Mouse (Mus musculus): ENCODE data around the gene Lemd2. TPM values are rescaled to one million over a fixed set of nuclear protein-coding genes. Genes with fewer than 3 reads are reported as not detected.

The Lemd2 gene
- polyA plus RNA-seq, 1 experiment from 2014 or later, result 9.6 TPM

- H3K4me2 ChIP-seq (replicated peaks; ENCODE audit: low read depth), result no peak overlapping the region
- no peaks in the 10 kb centered on the region for H3K4me1 ChIP-seq (replicated peaks; ENCODE audit: control insufficient read depth, insufficient read depth)
- TF ChIP-seq CTCF (IDR thresholded peaks at IDR 0.05; ENCODE audit: low read depth), result peak; percentile 96
- TF ChIP-seq EP300 (optimal IDR thresholded peaks at IDR 0.05), result no peak
- H3K9ac ChIP-seq (ENCODE audit: low read length), result no peak overlapping the region
- peaks cover 17% of the 10 kb centered on the region for H3K36me3 ChIP-seq (ENCODE audit: control insufficient read depth, insufficient read depth, low read length)
- DNase-seq (ENCODE audit: low spot score), result peak; percentile 80
- WGBS, result 47% methylated on average over 10 of the region's 10 CpGs
- H3K27me3 ChIP-seq (ENCODE audit: control insufficient read depth, insufficient read depth, low read length), result no peaks in the 10 kb centered on the region
- no peaks in the 10 kb centered on the region for H3K9me3 ChIP-seq (ENCODE audit: control insufficient read depth, low read length)
- H3K27ac ChIP-seq (replicated peaks), result no peak overlapping the region
- H3K4me3 ChIP-seq (ENCODE audit: low read depth, low read length), result no peak overlapping the region
- ATAC-seq (ENCODE audit: low FRiP score, low TSS enrichment), result peak; percentile 87
These were observed 14.5 kb downstream of the Lemd2 start for GRCm38 (mm10) chr17:27189640-27190216.

- H3K36me3 ChIP-seq (ENCODE audit: control insufficient read depth, insufficient read depth, low read length), result peaks cover 14% of the 10 kb centered on the region
- ATAC-seq (ENCODE audit: low FRiP score, low TSS enrichment) (no peak), DNase-seq (ENCODE audit: low spot score) (no peak)
- H3K27me3 ChIP-seq (ENCODE audit: control insufficient read depth, insufficient read depth, low read length), result no peaks in the 10 kb centered on the region
- H3K4me3 ChIP-seq (ENCODE audit: low read depth, low read length), result no peak overlapping the region
- no peaks in the 10 kb centered on the region for H3K4me1 ChIP-seq (replicated peaks; ENCODE audit: control insufficient read depth, insufficient read depth)
- no peak overlapping the region for H3K9ac ChIP-seq (ENCODE audit: low read length)
- no peak overlapping the region for H3K4me2 ChIP-seq (replicated peaks; ENCODE audit: low read depth)
- WGBS, result 73% methylated on average over 9 of the region's 9 CpGs
- no peaks in the 10 kb centered on the region for H3K9me3 ChIP-seq (ENCODE audit: control insufficient read depth, low read length)
- H3K27ac ChIP-seq (replicated peaks), result no peak overlapping the region
- TF ChIP-seq EP300 (optimal IDR thresholded peaks at IDR 0.05), result no peak
- no peak for TF ChIP-seq CTCF (IDR thresholded peaks at IDR 0.05; ENCODE audit: low read depth)
These were observed 15.4 kb downstream of the Lemd2 start for GRCm38 (mm10) chr17:27188883-27189282.

GRCm38 (mm10) chr17:27187059-27187458, 17.2 kb downstream of the Lemd2 start:
- no peak overlapping the region for H3K4me3 ChIP-seq (ENCODE audit: low read depth, low read length)
- H3K9ac ChIP-seq (ENCODE audit: low read length), result no peak overlapping the region
- 43% methylated on average over 5 of the region's 5 CpGs for WGBS
- H3K36me3 ChIP-seq (ENCODE audit: control insufficient read depth, insufficient read depth, low read length), result peaks cover 7% of the 10 kb centered on the region
- no peaks in the 10 kb centered on the region for H3K9me3 ChIP-seq (ENCODE audit: control insufficient read depth, low read length)
- no peak for TF ChIP-seq EP300 (optimal IDR thresholded peaks at IDR 0.05)
- TF ChIP-seq CTCF (IDR thresholded peaks at IDR 0.05; ENCODE audit: low read depth), result no peak
- DNase-seq (ENCODE audit: low spot score) (no peak), ATAC-seq (ENCODE audit: low FRiP score, low TSS enrichment) (no peak)
- no peak overlapping the region for H3K27ac ChIP-seq (replicated peaks)
- no peak overlapping the region for H3K4me2 ChIP-seq (replicated peaks; ENCODE audit: low read depth)
- no peaks in the 10 kb centered on the region for H3K4me1 ChIP-seq (replicated peaks; ENCODE audit: control insufficient read depth, insufficient read depth)
- H3K27me3 ChIP-seq (ENCODE audit: control insufficient read depth, insufficient read depth, low read length), result no peaks in the 10 kb centered on the region

GRCm38 (mm10) chr17:27186068-27186467, 18.2 kb downstream of the Lemd2 start:
- Histone ChIP-seq H3K9ac (ENCODE audit: low read length) (no peak overlapping the region), H3K27ac (replicated peaks) (no peak overlapping the region), H3K9me3 (ENCODE audit: control insufficient read depth, low read length) (no peaks in the 10 kb centered on the region), H3K36me3 (ENCODE audit: control insufficient read depth, insufficient read depth, low read length) (no peaks in the 10 kb centered on the region; the same call in 1 of the 2 replicates), H3K4me3 (ENCODE audit: low read depth, low read length) (no peak overlapping the region), H3K4me2 (replicated peaks; ENCODE audit: low read depth) (no peak overlapping the region), H3K4me1 (replicated peaks; ENCODE audit: control insufficient read depth, insufficient read depth) (no peaks in the 10 kb centered on the region), H3K27me3 (ENCODE audit: control insufficient read depth, insufficient read depth, low read length) (no peaks in the 10 kb centered on the region)
- WGBS, result 78% methylated on average over 3 of the region's 3 CpGs
- ATAC-seq (ENCODE audit: low FRiP score, low TSS enrichment) (no peak), DNase-seq (ENCODE audit: low spot score) (no peak)
- TF ChIP-seq CTCF (IDR thresholded peaks at IDR 0.05; ENCODE audit: low read depth) (no peak), EP300 (optimal IDR thresholded peaks at IDR 0.05) (no peak)

- DNase-seq (ENCODE audit: low spot score) (peak; percentile 51), ATAC-seq (ENCODE audit: low FRiP score, low TSS enrichment) (peak; percentile 51)
- no peak overlapping the region for H3K9ac ChIP-seq (ENCODE audit: low read length)
- no peaks in the 10 kb centered on the region for H3K27me3 ChIP-seq (ENCODE audit: control insufficient read depth, insufficient read depth, low read length)
- H3K36me3 ChIP-seq (ENCODE audit: control insufficient read depth, insufficient read depth, low read length), result no peaks in the 10 kb centered on the region
- H3K27ac ChIP-seq (replicated peaks), result no peak overlapping the region
- no peak for TF ChIP-seq CTCF (IDR thresholded peaks at IDR 0.05; ENCODE audit: low read depth)
- no peak for TF ChIP-seq EP300 (optimal IDR thresholded peaks at IDR 0.05)
- H3K9me3 ChIP-seq (ENCODE audit: control insufficient read depth, low read length), result no peaks in the 10 kb centered on the region
- WGBS, result 65% methylated on average over 12 of the region's 12 CpGs
- no peak overlapping the region for H3K4me3 ChIP-seq (ENCODE audit: low read depth, low read length)
- no peak overlapping the region for H3K4me2 ChIP-seq (replicated peaks; ENCODE audit: low read depth)
- H3K4me1 ChIP-seq (replicated peaks; ENCODE audit: control insufficient read depth, insufficient read depth), result no peaks in the 10 kb centered on the region
These were observed 20.5 kb downstream of the Lemd2 start for GRCm38 (mm10) chr17:27183667-27184292.

GRCm38 (mm10) chr17:27182401-27182800, 21.9 kb downstream of the Lemd2 start:
- ATAC-seq (ENCODE audit: low FRiP score, low TSS enrichment), result no peak
- no peaks in the 10 kb centered on the region for H3K4me1 ChIP-seq (replicated peaks; ENCODE audit: control insufficient read depth, insufficient read depth)
- H3K27ac ChIP-seq (replicated peaks), result no peak overlapping the region
- H3K27me3 ChIP-seq (ENCODE audit: control insufficient read depth, insufficient read depth, low read length), result no peaks in the 10 kb centered on the region
- no peak overlapping the region for H3K9ac ChIP-seq (ENCODE audit: low read length)
- TF ChIP-seq CTCF (IDR thresholded peaks at IDR 0.05; ENCODE audit: low read depth) (no peak), EP300 (optimal IDR thresholded peaks at IDR 0.05) (no peak)
- 72% methylated on average over 5 of the region's 5 CpGs for WGBS
- no peak overlapping the region for H3K4me3 ChIP-seq (ENCODE audit: low read depth, low read length)
- no peaks in the 10 kb centered on the region for H3K36me3 ChIP-seq (ENCODE audit: control insufficient read depth, insufficient read depth, low read length)
- no peak for DNase-seq (ENCODE audit: low spot score)
- no peaks in the 10 kb centered on the region for H3K9me3 ChIP-seq (ENCODE audit: control insufficient read depth, low read length)
- H3K4me2 ChIP-seq (replicated peaks; ENCODE audit: low read depth), result no peak overlapping the region
